Mouse (Mus musculus) CH12.LX (cell line): ENCODE measurements around the gene Vsig10l.

Experiments
- CHD1 ChIP-seq: IDR thresholded peaks from 2 replicates; pipeline ENCODE4 v1.6.1; 2012; ENCODE audit warnings: low read depth, low read length, improper control_type of control experiment, inconsistent platforms
- CTCF ChIP-seq, 2 experiments: IDR thresholded peaks in 1 of 2; conservative IDR thresholded peaks in 1 of 2; 2 replicates each; pipeline ENCODE4 v1.5.1; 2011 to 2012; ENCODE audit warnings: low read depth in 2 of 2, low read length in 2 of 2, improper control_type of control experiment in 1 of 2, inconsistent platforms in 1 of 2, mild to moderate bottlenecking in 1 of 2, moderate library complexity in 1 of 2
- ELF1 ChIP-seq: IDR thresholded peaks from 2 replicates; pipeline ENCODE4 v1.6.1; 2014; ENCODE audit warnings: low read depth, mild to moderate bottlenecking, inconsistent platforms, low read length, improper control_type of control experiment
- EP300 ChIP-seq: IDR thresholded peaks from 2 replicates; pipeline ENCODE4 v1.6.1; 2011; ENCODE audit warnings: low read length, improper control_type of control experiment
- JUND ChIP-seq: conservative IDR thresholded peaks from 2 replicates; pipeline ENCODE4 v1.6.1; 2011; ENCODE audit warnings: low read depth, low read length, improper control_type of control experiment
- NRF1 ChIP-seq: IDR thresholded peaks from 2 replicates; pipeline ENCODE4 v1.6.1; 2014; ENCODE audit warnings: low read depth, mild to moderate bottlenecking, inconsistent platforms, low read length, improper control_type of control experiment, moderate library complexity
- POLR2A ChIP-seq: IDR thresholded peaks from 2 replicates; pipeline ENCODE4 v1.6.1; 2011; ENCODE audit warnings: low read depth, mild to moderate bottlenecking, improper control_type of control experiment, low read length
- POLR2AphosphoS2 ChIP-seq: IDR thresholded peaks from 2 replicates; pipeline ENCODE4 v1.6.1; 2011; ENCODE audit warnings: low read depth, low read length, improper control_type of control experiment
- SIN3A ChIP-seq: IDR thresholded peaks from 2 replicates; pipeline ENCODE4 v1.6.1; 2012; ENCODE audit warnings: low read length, improper control_type of control experiment, inconsistent platforms
- TCF12 ChIP-seq: IDR thresholded peaks from 2 replicates; pipeline ENCODE4 v1.6.1; 2014; ENCODE audit warnings: low read depth, mild to moderate bottlenecking, inconsistent platforms, low read length, improper control_type of control experiment
- UBTF ChIP-seq: IDR thresholded peaks from 2 replicates; pipeline ENCODE4 v1.6.1; 2012; ENCODE audit warnings: low read depth, mild to moderate bottlenecking, inconsistent platforms, low read length, improper control_type of control experiment, moderate library complexity
- USF1 ChIP-seq: IDR thresholded peaks from 2 replicates; pipeline ENCODE4 v1.6.1; 2014; ENCODE audit warnings: low read depth, mild to moderate bottlenecking, inconsistent platforms, low read length, improper control_type of control experiment
- ZC3H11A ChIP-seq: IDR thresholded peaks from 2 replicates; pipeline ENCODE4 v1.6.1; 2012; ENCODE audit warnings: low read depth, mild to moderate bottlenecking, inconsistent platforms, low read length, improper control_type of control experiment
- ZKSCAN1 ChIP-seq: IDR thresholded peaks from 2 replicates; pipeline ENCODE4 v1.6.1; 2012; ENCODE audit warnings: low read depth, inconsistent platforms, low read length, improper control_type of control experiment, borderline replicate concordance

DNA sequence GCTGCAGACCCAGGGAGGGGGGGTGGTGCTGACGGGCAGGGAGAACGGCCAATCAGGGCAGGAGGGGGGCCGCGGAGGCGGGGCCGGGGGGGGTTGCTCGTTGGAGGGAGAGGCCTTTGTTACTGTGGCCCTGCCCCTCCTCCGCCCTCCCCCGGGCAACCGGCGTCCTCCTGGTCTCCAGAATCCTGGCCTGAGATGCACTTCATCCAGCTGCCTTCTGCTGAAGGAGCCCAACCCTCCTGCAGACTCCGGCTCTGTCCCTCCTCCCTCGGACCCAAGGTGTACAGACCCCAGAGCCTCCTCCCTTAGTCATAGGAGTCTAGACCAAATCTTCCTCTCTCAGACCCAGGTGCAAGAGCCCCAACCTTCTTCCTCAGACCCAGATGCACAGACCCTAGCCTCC is 27.2 kb downstream of the Vsig10l start:
- TF ChIP-seq ZC3H11A, result no peak
- no peak for TF ChIP-seq EP300
- no peak for TF ChIP-seq TCF12
- no peak for TF ChIP-seq SIN3A
- no peak for TF ChIP-seq POLR2A
- TF ChIP-seq CHD1, result no peak
- no peak for TF ChIP-seq CTCF (conservative IDR thresholded peaks at IDR 0.05 in 1 of 2, IDR thresholded peaks at IDR 0.05 in 1 of 2; ENCODE audit: low read depth in 2 of 2, low read length in 2 of 2)
- no peak for TF ChIP-seq POLR2AphosphoS2
- TF ChIP-seq JUND, result no peak
- TF ChIP-seq USF1, result no peak
- no peak for TF ChIP-seq UBTF
- TF ChIP-seq NRF1, result no peak
- no peak for TF ChIP-seq ZKSCAN1
- TF ChIP-seq ELF1, result no peak
